Comparison of ENCODE assay signal across 24 mouse cellular contexts in genomic region chr14:31800446-31800845, GRCm38 (mm10). TPM values are rescaled to one million over a fixed set of nuclear protein-coding genes. Genes with fewer than 3 reads are reported as not detected.
DNase-seq lines count a peak whose midpoint lies in the region; ATAC-seq and TF ChIP-seq lines count a peak whose summit lies in the region.
"Had no signal": no experiment of that assay in that cellular context is flagged by ENCODE, and none has a peak within 500 bp of the region (broad histone marks: within the 10 kb centered on the region; RNA-seq: fewer than 3 reads in every experiment).

No protein-coding gene starts in this region.

- no peaks in the 10 kb centered on the region for H3K9me3 ChIP-seq in forebrain, embryonic 15.5 days
- H3K9me3 ChIP-seq in forebrain, embryonic 11.5 days (ENCODE audit: control insufficient read depth, low read length), result no peaks in the 10 kb centered on the region
- no peaks in the 10 kb centered on the region for H3K9me3 ChIP-seq in hindbrain, embryonic 16.5 days (ENCODE audit: control insufficient read depth, low read length)
- H3K9me3 ChIP-seq: G1E had no signal

- H3K27me3 ChIP-seq in forebrain, embryonic 15.5 days, result no peaks in the 10 kb centered on the region
- H3K27me3 ChIP-seq in forebrain, embryonic 11.5 days (ENCODE audit: control insufficient read depth, insufficient read depth, low read length), result no peaks in the 10 kb centered on the region
- H3K27me3 ChIP-seq in hindbrain, embryonic 16.5 days (replicated peaks; ENCODE audit: control insufficient read depth, insufficient read depth, low read length), result no peaks in the 10 kb centered on the region
- H3K27me3 ChIP-seq: CH12.LX, Patski had no signal

- no peak for TF ChIP-seq POLR2A in brain, embryonic 14.5 days (IDR thresholded peaks at IDR 0.05; ENCODE audit: borderline replicate concordance, extremely low read depth, insufficient read depth, insufficient read length, poor library complexity, severe bottlenecking)

- no peak for ATAC-seq in forebrain, embryonic 15.5 days (replicated peaks)
- ATAC-seq in forebrain, embryonic 11.5 days (replicated peaks; ENCODE audit: low FRiP score), result no peak
- peak; percentile 55; the same call in 1 of the 2 replicates for ATAC-seq in frontal cortex, adult (ENCODE audit: low TSS enrichment)
- no peak for ATAC-seq in hindbrain, embryonic 16.5 days
- ATAC-seq: activated CD4-positive, CD25-positive, alpha-beta regulatory T cell, adult 4 months; CD4-positive, CD25-positive, alpha-beta regulatory T cell, adult 4 months; Patski had no signal

- peaks cover 9% of the 10 kb centered on the region for H3K4me1 ChIP-seq in forebrain, embryonic 15.5 days
- H3K4me1 ChIP-seq in forebrain, embryonic 11.5 days (replicated peaks; ENCODE audit: control insufficient read depth, insufficient read depth, low read length), result no peaks in the 10 kb centered on the region
- no peaks in the 10 kb centered on the region; the same call in 1 of the 2 replicates for H3K4me1 ChIP-seq in hindbrain, embryonic 16.5 days (ENCODE audit: control insufficient read depth, insufficient read depth, low read depth, low read length)

- no peak for TF ChIP-seq CTCF in brain, embryonic 14.5 days (IDR thresholded peaks at IDR 0.05; ENCODE audit: borderline replicate concordance, extremely low read depth, insufficient read depth, insufficient read length)

- no peak overlapping the region for H3K4me2 ChIP-seq in forebrain, embryonic 15.5 days (replicated peaks)
- H3K4me2 ChIP-seq in forebrain, embryonic 11.5 days (ENCODE audit: low read depth, low read length, severe bottlenecking), result no peak overlapping the region
- no peak overlapping the region for H3K4me2 ChIP-seq in hindbrain, embryonic 16.5 days (ENCODE audit: low read length)

- 71% methylated on average over 5 of the region's 5 CpGs for WGBS in forebrain, embryonic 15.5 days
- WGBS in forebrain, embryonic 11.5 days, result 90% methylated on average over 5 of the region's 5 CpGs
- WGBS in hindbrain, embryonic 16.5 days, result 89% methylated on average over 5 of the region's 5 CpGs

- H3K27ac ChIP-seq in forebrain, embryonic 15.5 days (replicated peaks), result 0 out of 2 replicates have a peak overlapping the region, but pooled peaks have one; percentile 34
- H3K27ac ChIP-seq in forebrain, embryonic 11.5 days (ENCODE audit: low read depth, low read length), result no peak overlapping the region
- H3K27ac ChIP-seq in hindbrain, embryonic 16.5 days (ENCODE audit: low read depth, low read length), result no peak overlapping the region

- no peak overlapping the region for H3K4me3 ChIP-seq in forebrain, embryonic 15.5 days
- H3K4me3 ChIP-seq in forebrain, embryonic 11.5 days (ENCODE audit: low read depth, low read length), result no peak overlapping the region
- H3K4me3 ChIP-seq in hindbrain, embryonic 16.5 days (ENCODE audit: low read length), result no peak overlapping the region

- H3K9ac ChIP-seq in forebrain, embryonic 15.5 days (replicated peaks), result no peak overlapping the region
- no peak overlapping the region for H3K9ac ChIP-seq in forebrain, embryonic 11.5 days (ENCODE audit: low read length)
- H3K9ac ChIP-seq in hindbrain, embryonic 16.5 days (ENCODE audit: low read depth, low read length), result no peak overlapping the region

- H3K36me3 ChIP-seq in forebrain, embryonic 15.5 days, result no peaks in the 10 kb centered on the region
- H3K36me3 ChIP-seq in forebrain, embryonic 11.5 days (ENCODE audit: control insufficient read depth, insufficient read depth, low read length), result no peaks in the 10 kb centered on the region
- no peaks in the 10 kb centered on the region for H3K36me3 ChIP-seq in hindbrain, embryonic 16.5 days (ENCODE audit: control insufficient read depth, insufficient read depth, low read length)

- no peak for DNase-seq in forebrain, embryonic 11.5 days (ENCODE audit: low spot score)
- no peak for DNase-seq in frontal cortex, postnatal 36 days (ENCODE audit: low spot score in 2 of 2)
- peak; percentile 64 for DNase-seq in brain, adult 2 months (ENCODE audit: low read depth, low spot score)
- DNase-seq in brain, embryonic 14.5 days (ENCODE audit: low read depth), result peak; percentile 30
- DNase-seq in thymus, postnatal 25 days, result no peak
- DNase-seq: adrenal gland, adult 2 months; adrenal gland, adult 8-10 months; adrenal gland, postnatal 10 days; adrenal gland, postnatal 14 days; adrenal gland, postnatal 25 days; adrenal gland, postnatal 36 days; B cell, adult 2 months; cerebellum, adult 11 months; cerebellum, adult 11-12 months; cerebellum, adult 18-20 months; cerebellum, adult 2 months had no signal

RNA-seq across cellular contexts. Expression of gene Ankrd28, which starts 30.0 kb away (rescaled TPM):
- polyA plus RNA-seq in forebrain, embryonic 15.5 days (2015; fragmentation: Nextera tagmentation; extraction: Ambion mirVana), result 11.6 and 12.3 TPM in 2 replicates
- 13.8 and 14.1 TPM in 2 replicates for polyA plus RNA-seq in forebrain, embryonic 11.5 days (2014; fragmentation: Nextera tagmentation; extraction: Ambion mirVana)
- 18.4 and 23.9 TPM in 2 replicates for polyA plus RNA-seq in brain, embryonic 14.5 days (2012; rRNA removed)
- polyA plus RNA-seq in hindbrain, embryonic 16.5 days (2015; fragmentation: Nextera tagmentation; extraction: Ambion mirVana), result 7.9 and 10.5 TPM in 2 replicates

Comparison
In these comparisons a context has a peak if more than half of its experiments do, and no peak if none do; other contexts are left out.
1. DNase-seq: peak in brain, adult 2 months (single experiment) and brain, embryonic 14.5 days (single experiment); none in forebrain, embryonic 11.5 days (single experiment), frontal cortex, postnatal 36 days (0 of 2) and thymus, postnatal 25 days (single experiment).